Mouse (Mus musculus) ovary, postnatal 14 days (tissue): ENCODE measurements around the gene Olfr478.
"Not testable (repeated sequence)": the region's sequence is repeated elsewhere in the genome, so short reads cannot be mapped to it uniquely, and the experiment has no call there.

Experiments used
- DNase-seq: peaks from one replicate; pipeline ENCODE4 v3.0.0; 2022; ENCODE audit warnings: low spot score

Olfr478 gene

GRCm38 (mm10) chr7:108033889-108034288, at the start of gene Olfr478:
Olfr478 (minus strand) TSS chr7:108033989.
- no peak for DNase-seq

GRCm38 (mm10) chr7:108079555-108079954, 45.8 kb upstream of the Olfr478 start, which contains the start of gene Olfr481:
Olfr481 (plus strand) TSS chr7:108079855.
- no peak for DNase-seq

- DNase-seq: no peak
Observed at GRCm38 (mm10) chr7:108067246-108067645, 33.5 kb upstream of the Olfr478 start, which contains the start of gene Olfr480. Olfr480 (minus strand) TSS chr7:108067346.

- DNase-seq: no peak
Observed at GRCm38 (mm10) chr7:108050393-108050792, 16.6 kb upstream of the Olfr478 start, which contains the start of gene Olfr479. Olfr479 (plus strand) TSS chr7:108050693.

DNA sequence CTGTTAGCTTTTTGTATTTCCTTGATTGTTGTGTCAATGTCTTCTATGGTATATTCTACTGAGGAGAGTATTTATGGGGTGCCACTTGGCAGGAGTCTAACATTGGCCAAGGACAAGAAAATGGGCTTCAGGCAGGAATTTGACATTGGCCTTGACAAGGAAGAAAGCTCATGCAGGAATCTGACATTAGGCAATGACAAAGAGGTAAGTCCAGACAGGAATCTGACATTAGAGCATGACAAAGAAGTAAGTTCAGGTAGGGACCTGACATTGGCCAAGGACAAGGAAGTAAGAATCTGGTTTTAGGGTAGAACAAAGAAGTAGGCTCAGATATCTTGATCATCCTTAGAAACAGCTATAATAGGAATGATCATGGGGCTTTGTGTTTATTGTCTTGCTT, 19.5 kb downstream of the Olfr478 start:
- DNase-seq: not testable (repeated sequence)

GRCm38 (mm10) chr7:107986393-107986792, 47.4 kb downstream of the Olfr478 start, which contains the start of gene Olfr477:
Olfr477 (plus strand) TSS chr7:107986693.
- DNase-seq: no peak
